Mouse (Mus musculus): ENCODE data around the gene Oas2. TPM values are rescaled to one million over a fixed set of nuclear protein-coding genes. Genes with fewer than 3 reads are reported as not detected.

Oas2 gene
- total and polyA plus RNA-seq, 3 experiments: 0.55 to 9.6 (median 1.0) TPM

DNA sequence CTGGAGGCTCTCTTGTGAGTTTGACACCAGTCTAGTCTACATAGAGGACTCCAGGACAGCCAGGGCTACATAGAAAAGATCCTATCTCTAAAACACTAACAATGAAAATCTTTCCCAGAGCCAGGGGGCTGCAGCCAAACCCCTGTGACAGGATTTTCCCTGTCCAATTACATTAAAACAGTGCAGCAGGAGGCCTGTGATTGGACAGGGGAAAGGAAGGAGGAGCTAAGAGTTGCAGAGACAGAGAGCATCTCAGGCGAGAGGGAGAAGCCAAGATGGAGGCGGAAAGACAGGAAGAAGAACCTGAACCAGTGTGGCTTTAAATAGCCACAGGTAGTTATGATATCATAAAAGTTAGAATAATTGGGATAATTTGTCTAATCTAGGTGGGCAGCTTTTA, 32.8 kb upstream of the Oas2 start:
- Histone ChIP-seq H3K9ac (ENCODE audit: low read depth, low read length) (no peak overlapping the region), H3K27me3 (ENCODE audit: control insufficient read depth, insufficient read depth, low read length) (no peaks in the 10 kb centered on the region), H3K79me2 (replicated peaks; ENCODE audit: control insufficient read depth, insufficient read depth, low read length) (no peaks in the 10 kb centered on the region), H3K4me1 (ENCODE audit: control insufficient read depth, insufficient read depth, low read length) (peaks cover 5% of the 10 kb centered on the region), H3K4me3 (no peak overlapping the region), H3K36me3 (ENCODE audit: control insufficient read depth, insufficient read depth, low read length) (no peaks in the 10 kb centered on the region), H3K27ac (no peak overlapping the region)
- DNase-seq: no peak
- WGBS: 67% methylated on average over 2 of the region's 2 CpGs
- TF ChIP-seq CTCF (IDR thresholded peaks at IDR 0.05) (no peak), EP300 (IDR thresholded peaks at IDR 0.05; ENCODE audit: insufficient read depth, low read depth, low read length) (no peak), POLR2A (IDR thresholded peaks at IDR 0.05; ENCODE audit: insufficient read depth, low read depth, low read length) (no peak)
- intact Hi-C loops (cut with DNase I): no loop called here

DNA sequence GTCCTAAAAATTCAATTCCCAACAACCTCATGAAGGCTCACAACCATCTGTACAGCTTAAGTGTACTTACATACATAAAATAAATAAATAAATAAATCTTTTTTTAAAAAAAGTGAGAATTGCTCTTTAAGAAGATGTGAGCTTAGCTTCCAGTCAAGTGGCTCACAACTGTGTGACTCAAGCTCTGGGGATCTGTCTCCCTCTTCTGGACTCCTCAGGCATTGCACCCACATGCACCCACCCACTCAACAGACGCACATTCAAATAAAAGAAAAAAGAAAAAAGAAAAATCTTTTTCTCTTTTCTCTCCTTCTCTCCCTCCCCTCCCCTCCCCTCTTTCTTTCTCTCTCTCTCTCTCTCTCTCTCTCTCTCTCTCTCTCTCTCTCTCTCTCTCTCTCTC, 32.0 kb upstream of the Oas2 start:
- no peak overlapping the region for H3K9ac ChIP-seq (ENCODE audit: low read depth, low read length)
- no peak overlapping the region for H3K27ac ChIP-seq
- TF ChIP-seq CTCF (IDR thresholded peaks at IDR 0.05): peak; percentile 24; the same call in 1 of the 2 replicates
- TF ChIP-seq EP300 (IDR thresholded peaks at IDR 0.05; ENCODE audit: insufficient read depth, low read depth, low read length): no peak
- no peak for TF ChIP-seq POLR2A (IDR thresholded peaks at IDR 0.05; ENCODE audit: insufficient read depth, low read depth, low read length)
- H3K27me3 ChIP-seq (ENCODE audit: control insufficient read depth, insufficient read depth, low read length): no peaks in the 10 kb centered on the region
- no peak overlapping the region for H3K4me3 ChIP-seq
- H3K79me2 ChIP-seq (replicated peaks; ENCODE audit: control insufficient read depth, insufficient read depth, low read length): no peaks in the 10 kb centered on the region
- H3K4me1 ChIP-seq (ENCODE audit: control insufficient read depth, insufficient read depth, low read length): peaks cover 5% of the 10 kb centered on the region
- WGBS: 85% methylated on average over 1 of the region's 1 CpGs
- intact Hi-C loops (cut with DNase I): no loop called here
- no peaks in the 10 kb centered on the region for H3K36me3 ChIP-seq (ENCODE audit: control insufficient read depth, insufficient read depth, low read length)
- no peak for DNase-seq

DNA sequence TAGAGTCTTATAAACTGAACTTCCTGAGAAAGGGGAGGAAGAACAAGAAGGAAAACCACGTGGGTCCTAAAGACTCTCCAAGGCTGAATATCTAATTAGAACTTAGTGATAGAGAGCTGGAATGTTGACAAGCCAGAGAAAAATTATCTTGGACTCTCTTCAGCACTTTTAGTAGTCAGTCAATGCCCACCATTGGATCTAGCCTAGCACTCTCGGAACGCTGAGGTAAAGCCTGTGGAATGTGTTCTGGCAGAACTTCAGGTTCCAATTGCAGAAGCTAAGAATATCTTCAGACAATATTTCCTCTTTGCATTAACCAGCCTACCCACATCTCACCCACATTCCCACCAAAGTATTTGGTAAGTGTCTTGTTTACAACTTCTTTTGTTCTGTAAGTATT, 30.3 kb upstream of the Oas2 start:
- intact Hi-C loops (cut with DNase I): no loop called here
- H3K79me2 ChIP-seq (replicated peaks; ENCODE audit: control insufficient read depth, insufficient read depth, low read length): no peaks in the 10 kb centered on the region
- H3K27me3 ChIP-seq (ENCODE audit: control insufficient read depth, insufficient read depth, low read length): no peaks in the 10 kb centered on the region
- DNase-seq: no peak
- H3K4me1 ChIP-seq (ENCODE audit: control insufficient read depth, insufficient read depth, low read length): peaks cover 5% of the 10 kb centered on the region
- TF ChIP-seq EP300 (IDR thresholded peaks at IDR 0.05; ENCODE audit: insufficient read depth, low read depth, low read length) (no peak), CTCF (IDR thresholded peaks at IDR 0.05) (no peak), POLR2A (IDR thresholded peaks at IDR 0.05; ENCODE audit: insufficient read depth, low read depth, low read length) (no peak)
- 2% methylated on average over 3 of the region's 3 CpGs for WGBS
- H3K27ac ChIP-seq: no peak overlapping the region
- no peak overlapping the region for H3K4me3 ChIP-seq
- H3K9ac ChIP-seq (ENCODE audit: low read depth, low read length): no peak overlapping the region
- no peaks in the 10 kb centered on the region for H3K36me3 ChIP-seq (ENCODE audit: control insufficient read depth, insufficient read depth, low read length)

DNA sequence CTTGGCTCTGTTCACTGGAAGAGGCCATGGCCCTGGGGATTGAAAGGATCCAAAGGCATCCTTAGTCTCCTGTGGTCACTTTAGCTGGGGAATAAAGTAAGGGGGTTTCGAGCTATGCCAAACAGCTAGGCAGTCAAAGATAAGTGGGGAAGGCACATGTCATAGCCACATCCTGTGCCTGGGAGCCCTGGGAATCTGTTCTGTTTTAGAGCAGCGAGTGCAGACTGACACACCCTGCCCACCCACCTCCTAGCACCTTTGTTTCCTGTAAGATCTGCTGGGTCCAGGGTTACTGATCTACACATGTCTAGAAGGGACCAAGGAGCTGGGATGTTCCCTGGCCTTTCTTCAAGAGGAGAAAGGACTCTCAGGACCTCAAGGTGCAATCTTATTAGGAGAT, 29.3 kb upstream of the Oas2 start:
- WGBS: 42% methylated on average over 2 of the region's 2 CpGs
- Histone ChIP-seq H3K27ac (no peak overlapping the region), H3K36me3 (ENCODE audit: control insufficient read depth, insufficient read depth, low read length) (no peaks in the 10 kb centered on the region), H3K79me2 (replicated peaks; ENCODE audit: control insufficient read depth, insufficient read depth, low read length) (no peaks in the 10 kb centered on the region), H3K4me3 (no peak overlapping the region), H3K9ac (ENCODE audit: low read depth, low read length) (no peak overlapping the region), H3K27me3 (ENCODE audit: control insufficient read depth, insufficient read depth, low read length) (no peaks in the 10 kb centered on the region), H3K4me1 (ENCODE audit: control insufficient read depth, insufficient read depth, low read length) (peaks cover 5% of the 10 kb centered on the region)
- no peak for DNase-seq
- intact Hi-C loops (cut with DNase I): no loop called here
- no peak for TF ChIP-seq CTCF (IDR thresholded peaks at IDR 0.05)
- no peak for TF ChIP-seq POLR2A (IDR thresholded peaks at IDR 0.05; ENCODE audit: insufficient read depth, low read depth, low read length)
- no peak for TF ChIP-seq EP300 (IDR thresholded peaks at IDR 0.05; ENCODE audit: insufficient read depth, low read depth, low read length)

DNA sequence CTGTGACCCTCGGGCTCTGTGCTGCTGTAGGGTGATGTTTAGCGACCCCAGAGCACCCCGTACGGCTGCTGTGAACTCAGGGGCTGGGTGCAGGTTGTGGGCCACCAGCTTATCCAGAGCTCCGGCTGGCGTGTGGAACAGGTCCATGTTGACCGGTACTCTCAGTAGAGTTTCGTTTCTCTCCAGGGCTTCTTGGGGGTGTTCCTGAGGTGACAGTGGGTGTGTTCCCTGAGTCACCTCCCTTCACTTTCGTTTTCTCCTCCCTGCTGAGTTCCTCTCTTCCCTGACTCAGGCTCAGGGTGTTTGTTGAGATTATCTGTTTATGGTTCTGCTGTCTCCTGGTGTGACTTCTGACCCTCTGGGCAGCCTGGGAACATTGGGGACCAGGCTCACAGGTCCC, 27.8 kb upstream of the Oas2 start, which contains the start of gene Oas3:
Gene Oas3 (minus strand): TSS at position 184 of the 400 bp plus-strand sequence.
- no peak within 1 kb of the TSS for H3K9ac ChIP-seq (ENCODE audit: low read depth, low read length)
- no peak for DNase-seq
- H3K4me3 ChIP-seq: no peak within 1 kb of the TSS
- 74% methylated on average over 9 of the region's 9 CpGs for WGBS
- TF ChIP-seq CTCF (IDR thresholded peaks at IDR 0.05) (no peak), EP300 (IDR thresholded peaks at IDR 0.05; ENCODE audit: insufficient read depth, low read depth, low read length) (no peak), POLR2A (IDR thresholded peaks at IDR 0.05; ENCODE audit: insufficient read depth, low read depth, low read length) (no peak)
- H3K27me3 ChIP-seq (ENCODE audit: control insufficient read depth, insufficient read depth, low read length): no peaks in the 10 kb centered on the region
- no peaks in the 10 kb centered on the region for H3K36me3 ChIP-seq (ENCODE audit: control insufficient read depth, insufficient read depth, low read length)
- no peak within 1 kb of the TSS for H3K27ac ChIP-seq
- H3K4me1 ChIP-seq (ENCODE audit: control insufficient read depth, insufficient read depth, low read length): peaks cover 5% of the 10 kb centered on the region
- no peaks in the 10 kb centered on the region for H3K79me2 ChIP-seq (replicated peaks; ENCODE audit: control insufficient read depth, insufficient read depth, low read length)
- intact Hi-C loops (cut with DNase I): no loop called here

DNA sequence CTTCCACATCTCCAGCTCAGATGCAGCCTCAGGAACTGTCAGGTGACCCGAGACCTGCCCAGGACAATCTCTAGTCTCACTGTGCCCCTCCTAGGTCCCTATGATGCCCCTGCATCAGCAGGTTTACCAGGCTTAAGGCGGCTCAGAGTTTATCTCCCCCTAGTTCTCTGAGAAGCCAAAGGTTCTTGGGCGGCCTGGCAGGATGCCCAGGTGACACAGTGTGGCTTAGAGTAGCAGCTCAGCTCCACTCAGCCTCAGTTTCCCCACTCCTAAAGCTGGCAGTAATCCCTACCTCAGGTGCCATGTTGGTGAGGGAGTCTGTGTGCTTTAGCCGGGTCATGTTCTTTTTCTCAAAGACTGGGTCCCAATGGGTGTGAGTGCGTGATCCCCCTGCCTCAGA, 27.1 kb upstream of the Oas2 start:
- intact Hi-C loops (cut with DNase I): no loop called here
- no peaks in the 10 kb centered on the region for H3K36me3 ChIP-seq (ENCODE audit: control insufficient read depth, insufficient read depth, low read length)

More for the DNA sequence above, 27.1 kb upstream of the Oas2 start:
- Histone ChIP-seq H3K27ac (no peak overlapping the region), H3K79me2 (replicated peaks; ENCODE audit: control insufficient read depth, insufficient read depth, low read length) (no peaks in the 10 kb centered on the region), H3K9ac (ENCODE audit: low read depth, low read length) (no peak overlapping the region), H3K4me3 (no peak overlapping the region), H3K27me3 (ENCODE audit: control insufficient read depth, insufficient read depth, low read length) (no peaks in the 10 kb centered on the region), H3K4me1 (ENCODE audit: control insufficient read depth, insufficient read depth, low read length) (peaks cover 5% of the 10 kb centered on the region)
- no peak for DNase-seq
- 68% methylated on average over 5 of the region's 5 CpGs for WGBS
- TF ChIP-seq EP300 (IDR thresholded peaks at IDR 0.05; ENCODE audit: insufficient read depth, low read depth, low read length) (no peak), CTCF (IDR thresholded peaks at IDR 0.05) (no peak), POLR2A (IDR thresholded peaks at IDR 0.05; ENCODE audit: insufficient read depth, low read depth, low read length) (no peak)
